Mouse (Mus musculus) midbrain, embryonic 10.5 days (tissue): Measurements from ENCODE around the gene Ubac2. TPM values are rescaled to one million over a fixed set of nuclear protein-coding genes. Genes with fewer than 3 reads are reported as not detected.

ENCODE experiments used
- DNase-seq: peaks from one replicate; pipeline ENCODE4 v3.0.0-alpha.2; 2017; ENCODE audit warnings: low spot score
- H3K27ac ChIP-seq: fragments of 300-500 bp; sonication (generic); replicated peaks from 2 replicates; pipeline ENCODE4 v1.5.1; 2016; ENCODE audit warnings: mild to moderate bottlenecking
- H3K27me3 ChIP-seq: fragments of 300-500 bp; sonication (generic); 2 replicates; pipeline ENCODE4 v1.6.1; 2016; ENCODE audit warnings: low read depth, mild to moderate bottlenecking; ENCODE audit not compliant: poor library complexity, severe bottlenecking
- H3K36me3 ChIP-seq: fragments of 300-500 bp; sonication (generic); 2 replicates; pipeline ENCODE4 v1.6.1; 2016; ENCODE audit warnings: mild to moderate bottlenecking, moderate library complexity
- H3K4me1 ChIP-seq: fragments of 300-500 bp; sonication (generic); 2 replicates; pipeline ENCODE4 v1.6.1; 2016
- H3K4me3 ChIP-seq: fragments of 300-500 bp; sonication (generic); 2 replicates; pipeline ENCODE4 v1.5.1; 2016; ENCODE audit warnings: mild to moderate bottlenecking, moderate library complexity
- H3K9me3 ChIP-seq: fragments of 300-500 bp; sonication (generic); replicated peaks from 2 replicates; pipeline ENCODE4 v1.6.1; 2016; ENCODE audit warnings: mild to moderate bottlenecking
- WGBS: fragments of 180-500 bp; shearing (Covaris S2); methylation state at CpG from one replicate; pipeline ENCODE4 v1.1.7; 2016; 5-methylcytosine and 5-hydroxymethylcytosine counted together
- polyA plus RNA-seq: library from polyadenylated mRNA; unstranded; fragments of >200 nt; fragmentation: Nextera tagmentation; extraction: Ambion mirVana; gene quantifications from 2 replicates; pipeline ENCODE4 v1.2.1, GENCODE M21; 2016

Gene Ubac2
- polyA plus RNA-seq, 1 experiment from 2014 or later, result 78.3 TPM

DNA sequence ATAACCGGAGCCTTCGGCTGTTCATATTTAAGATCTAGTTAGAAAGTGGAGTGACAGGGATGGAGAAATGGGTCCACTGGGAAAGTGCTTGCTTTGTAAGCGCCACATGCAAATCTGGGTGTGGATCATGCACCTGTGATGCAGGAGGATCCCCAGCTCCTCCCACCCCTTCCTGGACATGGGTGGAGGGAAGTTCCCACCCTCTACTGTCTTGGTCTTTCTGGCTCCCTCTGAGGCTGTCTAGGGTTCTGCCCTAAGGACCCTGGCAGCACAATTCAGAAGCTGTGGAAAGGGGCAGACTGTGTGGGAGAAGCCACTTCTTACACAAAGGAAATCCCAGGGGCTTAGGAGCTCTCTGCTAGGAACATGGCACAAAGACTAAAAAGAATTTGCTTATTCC, 53.2 kb downstream of the Ubac2 start:
- H3K4me1 ChIP-seq, result peaks cover 8% of the 10 kb centered on the region
- no peak for DNase-seq
- 91% methylated on average over 3 of the region's 3 CpGs for WGBS
- peaks cover 7% of the 10 kb centered on the region; the same call in 1 of the 2 replicates for H3K9me3 ChIP-seq
- H3K27me3 ChIP-seq, result no peaks in the 10 kb centered on the region
- no peak overlapping the region for H3K4me3 ChIP-seq
- H3K27ac ChIP-seq, result peak overlapping the region; percentile 25; the same call in 1 of the 2 replicates
- peaks cover 30% of the 10 kb centered on the region for H3K36me3 ChIP-seq

DNA sequence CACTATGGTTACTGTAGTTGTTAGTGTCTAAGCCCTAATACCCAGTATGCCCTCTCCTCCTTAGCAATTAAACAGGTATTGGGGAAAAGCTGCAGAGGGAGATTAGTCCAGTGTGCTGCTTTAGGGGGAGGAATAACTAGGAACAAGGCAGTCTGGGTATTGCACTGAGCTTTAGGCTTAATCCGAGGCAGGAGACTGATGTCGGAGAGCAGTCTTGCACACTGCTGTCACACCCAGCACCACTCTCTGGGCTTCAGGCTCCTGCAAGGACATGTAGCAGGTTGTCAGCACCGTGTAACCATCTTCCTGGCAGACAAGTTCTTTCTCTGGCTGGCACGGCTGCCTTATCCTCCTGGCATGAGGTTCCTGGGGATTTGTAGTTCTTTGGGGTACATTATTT, 53.8 kb downstream of the Ubac2 start:
- WGBS, result 88% methylated on average over 4 of the region's 4 CpGs
- H3K27me3 ChIP-seq, result no peaks in the 10 kb centered on the region
- peaks cover 30% of the 10 kb centered on the region for H3K36me3 ChIP-seq
- peaks cover 7% of the 10 kb centered on the region; the same call in 1 of the 2 replicates for H3K9me3 ChIP-seq
- DNase-seq, result no peak
- H3K4me1 ChIP-seq, result peaks cover 8% of the 10 kb centered on the region
- H3K4me3 ChIP-seq, result no peak overlapping the region
- no peak overlapping the region; the same call in 1 of the 2 replicates for H3K27ac ChIP-seq

DNA sequence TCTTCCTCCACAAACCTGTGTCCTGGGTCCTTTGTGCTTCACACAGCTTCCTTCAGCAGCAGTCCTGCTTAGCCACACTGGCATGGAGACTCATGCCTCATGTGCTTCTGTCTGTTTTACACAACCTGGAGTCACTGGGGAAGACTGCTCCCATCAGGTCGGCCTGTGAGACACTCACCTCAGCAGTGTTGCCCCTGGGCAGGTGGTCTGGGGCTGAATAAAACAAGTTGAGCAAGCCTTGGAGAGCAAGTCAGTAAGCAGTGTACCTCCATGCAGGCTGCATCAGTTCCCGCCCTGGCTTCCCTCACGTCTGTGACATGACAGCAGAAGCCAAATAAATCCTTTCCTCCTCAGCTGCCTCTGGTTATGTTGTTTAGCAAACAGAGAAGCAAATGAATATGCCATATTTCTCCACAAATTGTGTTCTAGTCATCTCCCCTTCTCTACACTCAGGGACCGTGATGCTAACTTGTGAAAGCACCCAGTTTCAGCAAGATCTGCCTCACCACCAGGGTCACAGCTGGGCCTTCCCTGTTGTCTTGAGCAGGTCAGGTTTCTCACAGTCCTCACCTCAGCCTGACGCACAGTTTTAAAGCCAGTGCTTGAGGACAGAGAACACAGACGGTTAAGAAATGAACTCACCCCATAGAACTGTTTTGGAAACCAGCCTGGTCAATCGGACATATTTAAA, 55.6 kb downstream of the Ubac2 start:
- peaks cover 7% of the 10 kb centered on the region; the same call in 1 of the 2 replicates for H3K9me3 ChIP-seq
- DNase-seq, result no peak
- 91% methylated on average over 7 of the region's 7 CpGs for WGBS
- H3K27ac ChIP-seq, result no peak overlapping the region
- no peaks in the 10 kb centered on the region for H3K27me3 ChIP-seq
- H3K36me3 ChIP-seq, result peaks cover 30% of the 10 kb centered on the region
- H3K4me3 ChIP-seq, result no peak overlapping the region
- peaks cover 8% of the 10 kb centered on the region for H3K4me1 ChIP-seq

DNA sequence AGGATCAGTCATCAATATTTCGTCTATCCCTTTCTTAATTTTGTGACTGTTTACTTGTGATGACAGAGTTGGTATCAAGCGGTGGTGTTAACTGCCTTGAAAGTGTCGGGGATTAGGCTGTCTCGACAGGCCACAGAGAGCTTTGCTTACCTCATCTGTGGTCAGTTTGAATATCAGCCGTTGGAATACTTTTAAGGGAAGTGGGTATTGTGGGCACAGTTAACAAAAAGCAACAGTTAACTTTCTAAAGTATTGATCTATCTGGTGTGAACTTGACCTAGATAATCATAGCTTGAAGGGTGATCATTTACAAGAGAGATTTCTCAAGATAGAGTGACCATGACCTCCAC, 56.2 kb downstream of the Ubac2 start:
- DNase-seq, result no peak
- H3K36me3 ChIP-seq, result peaks cover 30% of the 10 kb centered on the region
- H3K4me3 ChIP-seq, result no peak overlapping the region
- H3K4me1 ChIP-seq, result peaks cover 8% of the 10 kb centered on the region
- peaks cover 7% of the 10 kb centered on the region; the same call in 1 of the 2 replicates for H3K9me3 ChIP-seq
- no peak overlapping the region for H3K27ac ChIP-seq
- H3K27me3 ChIP-seq, result no peaks in the 10 kb centered on the region
- WGBS, result 94% methylated on average over 5 of the region's 5 CpGs

DNA sequence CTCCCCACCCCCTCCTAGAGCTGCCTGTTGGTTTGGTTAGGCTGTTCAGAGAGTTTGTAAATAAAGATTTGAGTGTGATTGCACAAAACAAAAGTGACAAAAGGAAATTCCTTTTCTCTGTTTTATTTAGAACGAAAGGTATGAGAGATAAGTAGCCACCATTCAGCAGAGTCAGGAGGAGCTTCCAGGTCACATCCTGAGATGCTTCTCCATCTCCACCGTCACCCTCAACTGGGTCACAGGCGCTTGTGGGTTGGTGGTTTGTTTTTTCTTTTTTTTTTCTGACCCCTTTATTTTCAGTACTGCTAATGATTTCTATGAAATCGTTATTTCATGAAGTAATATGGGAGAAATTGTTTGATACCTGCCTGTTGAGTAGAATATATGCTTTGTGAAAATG, 57.9 kb downstream of the Ubac2 start:
- no peak overlapping the region for H3K27ac ChIP-seq
- H3K9me3 ChIP-seq, result peaks cover 7% of the 10 kb centered on the region; the same call in 1 of the 2 replicates
- WGBS, result 91% methylated on average over 4 of the region's 4 CpGs
- H3K4me1 ChIP-seq, result peaks cover 8% of the 10 kb centered on the region
- DNase-seq, result no peak
- H3K4me3 ChIP-seq, result no peak overlapping the region
- peaks cover 30% of the 10 kb centered on the region for H3K36me3 ChIP-seq
- H3K27me3 ChIP-seq, result no peaks in the 10 kb centered on the region

DNA sequence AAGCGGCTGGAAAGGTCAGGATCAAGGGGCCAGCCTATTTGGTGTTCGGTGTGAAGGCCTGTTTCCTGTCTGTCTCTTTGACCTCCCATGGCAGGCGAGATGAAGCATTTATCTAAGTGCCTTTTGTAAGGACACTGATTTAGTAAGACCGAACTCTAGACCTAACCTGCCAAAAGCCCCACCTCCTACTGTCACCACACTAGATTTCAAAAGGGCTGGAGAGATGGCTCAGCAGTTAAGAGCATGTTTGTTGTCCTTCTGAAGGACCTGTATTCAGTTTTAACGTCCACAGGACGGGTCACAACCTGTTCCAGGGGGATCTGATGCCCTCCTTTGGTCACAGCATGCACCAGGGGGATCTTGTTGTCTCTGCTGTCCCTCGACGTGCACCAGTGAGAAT, 58.4 kb downstream of the Ubac2 start:
- peaks cover 7% of the 10 kb centered on the region; the same call in 1 of the 2 replicates for H3K9me3 ChIP-seq
- H3K4me3 ChIP-seq, result no peak overlapping the region
- H3K27ac ChIP-seq, result no peak overlapping the region
- 83% methylated on average over 8 of the region's 8 CpGs for WGBS
- H3K27me3 ChIP-seq, result no peaks in the 10 kb centered on the region
- peaks cover 4% of the 10 kb centered on the region for H3K4me1 ChIP-seq
- DNase-seq, result no peak
- peaks cover 30% of the 10 kb centered on the region for H3K36me3 ChIP-seq

DNA sequence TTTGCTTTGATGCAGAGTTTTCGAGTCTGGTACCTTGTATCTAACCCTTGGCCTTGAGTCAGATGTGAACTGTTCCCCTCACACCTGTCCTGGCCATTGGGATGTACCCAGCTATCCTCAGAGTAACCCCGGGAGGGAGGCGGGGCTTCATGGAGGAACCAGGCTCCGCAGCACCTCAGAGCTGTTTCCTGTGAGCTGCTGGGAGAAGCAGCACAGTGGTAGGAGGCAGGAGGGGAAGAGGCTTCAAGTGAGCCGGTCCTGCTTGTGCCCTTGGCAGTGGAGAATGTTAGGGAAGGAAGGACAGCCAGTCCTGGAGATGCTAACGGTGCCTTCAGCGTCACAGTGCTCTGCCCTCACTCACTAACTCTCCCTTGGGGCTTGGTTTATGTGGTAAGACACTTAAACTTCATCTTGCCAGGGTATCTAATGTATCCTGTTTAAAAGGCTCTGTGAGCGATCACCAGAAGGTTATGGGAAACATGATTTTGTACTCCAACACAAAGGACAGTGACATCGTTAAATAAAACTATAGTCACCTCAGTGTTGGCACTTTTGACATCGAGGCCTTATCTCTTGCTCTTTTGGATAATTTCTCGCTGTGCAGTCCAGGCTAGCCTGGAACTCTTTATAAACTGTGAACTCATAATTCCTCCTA, 59.3 kb downstream of the Ubac2 start:
- H3K4me1 ChIP-seq, result no peaks in the 10 kb centered on the region
- H3K36me3 ChIP-seq, result peaks cover 30% of the 10 kb centered on the region
- no peak for DNase-seq
- no peaks in the 10 kb centered on the region for H3K27me3 ChIP-seq
- WGBS, result 89% methylated on average over 11 of the region's 11 CpGs
- H3K4me3 ChIP-seq, result no peak overlapping the region
- H3K9me3 ChIP-seq, result peaks cover 7% of the 10 kb centered on the region; the same call in 1 of the 2 replicates
- no peak overlapping the region for H3K27ac ChIP-seq

DNA sequence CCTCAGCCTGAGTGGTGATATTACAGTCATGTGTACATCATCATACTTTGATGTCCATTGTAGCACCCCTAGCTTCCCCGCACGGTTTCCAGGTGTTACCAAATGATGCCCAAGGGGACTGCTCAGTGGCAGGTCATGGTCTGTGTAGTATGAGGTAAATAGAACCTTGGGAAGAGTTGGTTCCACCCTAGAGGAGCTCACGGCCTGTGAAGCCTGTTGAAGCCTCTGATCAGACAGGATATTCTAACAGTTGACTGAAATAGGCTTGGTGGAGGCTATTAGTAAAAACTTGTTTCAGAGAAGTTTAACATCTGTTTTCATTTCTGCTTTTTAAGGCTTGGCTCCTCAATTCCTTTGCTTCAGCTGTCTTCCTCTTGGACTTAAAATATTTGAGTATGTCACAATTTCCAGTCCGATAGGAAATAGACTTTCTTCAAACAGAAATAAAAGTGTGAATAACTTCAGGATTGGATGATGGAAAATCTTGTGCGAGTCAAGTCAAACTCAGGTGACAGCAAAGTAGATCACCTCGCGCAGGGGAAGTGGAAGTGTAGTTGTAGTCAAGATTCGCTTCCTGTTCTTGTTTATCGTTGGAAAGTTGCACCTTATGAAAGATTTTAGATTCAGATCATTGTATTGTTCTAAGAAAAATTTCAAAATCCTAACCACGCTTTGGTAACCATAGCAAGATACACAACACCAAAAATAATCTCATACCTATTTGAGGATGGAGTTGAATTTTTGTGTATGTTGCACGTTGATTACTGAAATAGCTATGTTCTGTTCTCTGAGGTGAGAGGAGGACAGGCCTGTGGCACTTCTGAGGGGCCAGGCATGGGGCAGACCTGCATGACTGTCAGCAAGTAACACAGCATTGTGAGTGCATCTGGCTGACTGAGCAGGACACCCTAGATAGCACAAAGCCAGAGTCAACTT, 60.1 kb downstream of the Ubac2 start:
- no peaks in the 10 kb centered on the region for H3K27me3 ChIP-seq
- peaks cover 7% of the 10 kb centered on the region; the same call in 1 of the 2 replicates for H3K9me3 ChIP-seq
- no peak overlapping the region for H3K4me3 ChIP-seq
- no peak overlapping the region for H3K27ac ChIP-seq
- H3K36me3 ChIP-seq, result peaks cover 28% of the 10 kb centered on the region
- 96% methylated on average over 11 of the region's 11 CpGs for whole genome bisulfite sequencing
- no peak for DNase-seq
- H3K4me1 ChIP-seq, result no peaks in the 10 kb centered on the region

DNA sequence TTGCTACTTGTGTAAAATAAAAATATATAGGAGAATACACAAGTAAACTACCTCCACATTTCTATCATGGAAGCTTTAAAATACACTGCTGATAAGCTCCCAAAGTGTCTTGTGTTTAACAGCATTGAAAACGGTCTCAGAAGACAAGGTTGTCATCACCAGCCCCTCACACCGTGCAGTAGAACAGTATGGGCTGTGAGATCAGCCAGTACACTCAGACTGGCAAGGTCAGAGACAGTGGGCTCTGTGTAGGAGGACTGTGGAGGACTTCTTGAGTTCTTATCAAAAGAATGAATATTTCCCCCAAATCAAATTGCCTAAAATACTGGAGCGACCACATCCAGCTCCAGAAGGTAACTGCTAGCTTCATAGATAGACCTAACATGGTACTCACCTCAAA, 61.2 kb downstream of the Ubac2 start:
- DNase-seq, result no peak
- no peak overlapping the region for H3K27ac ChIP-seq
- no peaks in the 10 kb centered on the region for H3K27me3 ChIP-seq
- no peak overlapping the region for H3K4me3 ChIP-seq
- WGBS, result 96% methylated on average over 3 of the region's 3 CpGs
- no peaks in the 10 kb centered on the region for H3K4me1 ChIP-seq
- H3K9me3 ChIP-seq, result peaks cover 15% of the 10 kb centered on the region; the same call in 1 of the 2 replicates
- peaks cover 18% of the 10 kb centered on the region for H3K36me3 ChIP-seq

DNA sequence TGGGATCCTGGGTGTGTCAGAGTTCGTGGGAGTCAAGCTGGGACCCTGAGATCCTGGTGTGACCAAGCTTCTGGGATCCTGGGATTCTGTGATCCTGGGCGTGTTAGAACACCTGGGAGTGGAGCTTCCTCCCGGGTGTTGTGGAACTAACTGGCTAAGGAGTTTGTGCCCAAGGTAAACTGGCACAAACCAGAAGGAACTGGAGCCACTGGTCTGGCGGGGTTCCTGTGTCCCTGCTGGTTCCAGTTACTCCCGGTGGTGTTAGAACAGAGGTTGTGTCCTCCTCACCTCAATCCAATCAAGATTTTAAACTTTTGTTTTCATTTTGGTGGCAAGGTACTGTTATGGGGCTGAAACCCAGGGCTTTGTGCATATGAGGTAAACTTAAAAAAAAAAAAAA, 67.7 kb downstream of the Ubac2 start:
- no peak for DNase-seq
- Histone ChIP-seq H3K27ac (no peak overlapping the region), H3K4me1 (no peaks in the 10 kb centered on the region), H3K9me3 (peaks cover 10% of the 10 kb centered on the region; the same call in 1 of the 2 replicates), H3K4me3 (no peak overlapping the region), H3K27me3 (no peaks in the 10 kb centered on the region), H3K36me3 (no peaks in the 10 kb centered on the region)
- 83% methylated on average over 5 of the region's 5 CpGs for WGBS

DNA sequence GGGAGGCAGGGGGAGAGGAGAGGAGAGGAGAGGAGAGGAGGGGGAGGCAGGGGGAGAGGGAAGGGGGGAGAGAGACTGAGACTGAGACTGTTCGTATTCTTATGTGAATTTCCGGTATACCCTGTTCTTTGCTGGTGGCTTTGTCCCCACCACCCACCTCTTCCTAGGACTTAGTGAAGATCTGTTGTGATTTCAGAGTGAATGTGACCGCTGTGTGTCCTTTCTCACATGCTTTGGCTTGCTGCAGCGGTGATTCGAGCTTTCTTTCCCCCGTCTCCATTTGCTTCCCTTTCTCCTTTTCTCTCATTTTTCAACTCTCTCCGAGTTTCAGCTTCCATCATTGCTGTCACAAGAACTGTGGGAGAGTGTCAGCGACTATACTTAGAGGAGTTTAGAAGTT, 68.3 kb downstream of the Ubac2 start:
- H3K4me3 ChIP-seq, result no peak overlapping the region
- no peak for DNase-seq
- no peaks in the 10 kb centered on the region for H3K36me3 ChIP-seq
- H3K27me3 ChIP-seq, result no peaks in the 10 kb centered on the region
- no peaks in the 10 kb centered on the region for H3K4me1 ChIP-seq
- no peak overlapping the region for H3K27ac ChIP-seq
- H3K9me3 ChIP-seq, result peaks cover 10% of the 10 kb centered on the region; the same call in 1 of the 2 replicates
- WGBS, result 86% methylated on average over 8 of the region's 8 CpGs

DNA sequence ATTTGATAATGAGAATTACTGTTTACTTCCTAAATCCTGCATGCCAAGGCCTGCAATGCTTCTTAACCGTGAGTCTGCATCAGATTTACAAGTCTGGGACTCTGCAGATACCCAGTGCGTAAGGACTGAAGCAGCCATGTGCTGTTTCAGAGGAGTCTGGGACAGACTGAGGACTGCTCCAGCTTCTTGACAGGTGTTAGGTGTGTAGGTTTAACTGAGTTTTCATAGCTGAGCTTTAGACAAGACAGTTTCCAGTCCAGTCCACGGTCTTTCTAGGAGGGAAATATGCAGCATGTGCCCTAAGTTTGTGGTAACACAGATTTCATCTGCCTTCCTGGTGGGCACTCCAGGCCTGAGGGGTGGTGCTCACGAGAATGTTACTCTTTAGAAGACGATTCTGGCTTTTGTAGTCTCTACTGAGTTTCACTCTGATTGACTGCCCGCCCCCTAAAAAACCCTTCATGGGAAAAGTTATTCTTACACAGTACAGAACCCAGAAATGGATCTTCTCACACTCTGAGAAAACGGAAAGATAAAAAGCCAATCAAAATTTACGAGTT, 68.9 kb downstream of the Ubac2 start:
- Histone ChIP-seq H3K27ac (no peak overlapping the region), H3K9me3 (peaks cover 10% of the 10 kb centered on the region; the same call in 1 of the 2 replicates), H3K27me3 (no peaks in the 10 kb centered on the region), H3K36me3 (no peaks in the 10 kb centered on the region), H3K4me3 (no peak overlapping the region), H3K4me1 (no peaks in the 10 kb centered on the region)
- 87% methylated on average over 8 of the region's 8 CpGs for WGBS
- DNase-seq, result no peak
